Mouse (Mus musculus) embryonic facial prominence, embryonic 14.5 days (tissue): ENCODE measurements at regions not wholly inside any gene's neighbourhood (a gene's known extent, or its start where the extent isn't known, plus 50 kb on each side); places are given as distances from the start of the nearest gene placed in this dataset.
A peak's percentile ranks its signal among the peaks of the same experiment; 100 is the strongest.

ENCODE experiments used
- ATAC-seq: fragments of 200-750 bp; cut with Nextera tagmentation; 2 replicates; pipeline ENCODE4 v1.8.0; 2017; ENCODE audit warnings: low read depth, moderate number of reproducible peaks, moderate TSS enrichment
- DNase-seq: peaks from one replicate; pipeline ENCODE4 v3.0.0-alpha.2; 2015; ENCODE audit warnings: low spot score
- H3K27ac ChIP-seq: fragments of 300-500 bp; sonication (generic); replicated peaks from 2 replicates; pipeline ENCODE4 v1.5.1; 2014; ENCODE audit warnings: low read depth, mild to moderate bottlenecking, low read length, moderate library complexity
- H3K27me3 ChIP-seq: fragments of 300-500 bp; sonication (generic); replicated peaks from 2 replicates; pipeline ENCODE4 v1.6.1; 2014; ENCODE audit warnings: low read length; ENCODE audit not compliant: control insufficient read depth, insufficient read depth
- H3K36me3 ChIP-seq: fragments of 300-500 bp; sonication (generic); 2 replicates; pipeline ENCODE4 v1.6.1; 2014; ENCODE audit warnings: low read length, mixed read lengths; ENCODE audit not compliant: control insufficient read depth, insufficient read depth
- H3K4me1 ChIP-seq: fragments of 300-500 bp; sonication (generic); 2 replicates; pipeline ENCODE4 v1.6.1; 2014; ENCODE audit warnings: antibody characterized with exemption, low read length; ENCODE audit not compliant: control insufficient read depth, insufficient read depth
- H3K4me2 ChIP-seq: fragments of 300-500 bp; sonication (generic); 2 replicates; pipeline ENCODE4 v1.6.1; 2014; ENCODE audit warnings: low read depth, mild to moderate bottlenecking, low read length, moderate library complexity, mixed read lengths
- H3K4me3 ChIP-seq: fragments of 300-500 bp; sonication (generic); 2 replicates; pipeline ENCODE4 v1.5.1; 2014; ENCODE audit warnings: low read depth, mild to moderate bottlenecking, low read length
- H3K9ac ChIP-seq: fragments of 300-500 bp; sonication (generic); 2 replicates; pipeline ENCODE4 v1.6.1; 2014; ENCODE audit warnings: low read depth, mild to moderate bottlenecking, low read length, moderate library complexity, mixed read lengths
- H3K9me3 ChIP-seq: fragments of 300-500 bp; sonication (generic); 2 replicates; pipeline ENCODE4 v1.6.1; 2016; ENCODE audit warnings: low read length; ENCODE audit not compliant: control insufficient read depth
- WGBS: fragments of 180-500 bp; shearing (Covaris S2); extraction: QIAGEN DNeasy Blood & Tissue Kit; methylation state at CpG from one replicate; pipeline ENCODE4 v1.1.7; 2014; 5-methylcytosine and 5-hydroxymethylcytosine counted together

DNA sequence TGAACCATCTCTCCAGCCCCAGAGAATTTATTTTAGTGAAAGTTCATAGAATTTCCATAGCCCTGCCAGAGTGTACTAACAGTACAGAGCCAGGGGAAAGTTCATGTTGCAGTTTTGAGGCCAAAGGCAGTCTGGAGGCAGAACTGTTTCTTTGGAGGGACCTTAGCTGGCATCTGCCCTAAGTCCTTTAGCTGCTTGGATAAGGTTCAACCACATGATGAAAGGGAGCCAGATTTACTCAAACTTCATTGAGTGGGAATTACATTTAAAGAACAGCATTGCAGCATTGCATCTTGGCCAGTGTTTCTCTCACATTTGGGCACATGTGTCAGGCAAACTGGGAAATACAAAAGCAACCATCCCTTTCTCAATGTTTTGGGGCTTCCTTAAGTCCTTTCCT, 584.3 kb upstream of the Lcorl start:
- H3K4me3 ChIP-seq, result no peak overlapping the region
- DNase-seq (peak; percentile 29), ATAC-seq (no peak)
- H3K4me1 ChIP-seq, result peaks cover 13% of the 10 kb centered on the region
- no peak overlapping the region for H3K9ac ChIP-seq
- H3K4me2 ChIP-seq, result no peak overlapping the region
- no peaks in the 10 kb centered on the region for H3K27me3 ChIP-seq
- no peaks in the 10 kb centered on the region for H3K36me3 ChIP-seq
- no peaks in the 10 kb centered on the region for H3K9me3 ChIP-seq
- H3K27ac ChIP-seq, result no peak overlapping the region

DNA sequence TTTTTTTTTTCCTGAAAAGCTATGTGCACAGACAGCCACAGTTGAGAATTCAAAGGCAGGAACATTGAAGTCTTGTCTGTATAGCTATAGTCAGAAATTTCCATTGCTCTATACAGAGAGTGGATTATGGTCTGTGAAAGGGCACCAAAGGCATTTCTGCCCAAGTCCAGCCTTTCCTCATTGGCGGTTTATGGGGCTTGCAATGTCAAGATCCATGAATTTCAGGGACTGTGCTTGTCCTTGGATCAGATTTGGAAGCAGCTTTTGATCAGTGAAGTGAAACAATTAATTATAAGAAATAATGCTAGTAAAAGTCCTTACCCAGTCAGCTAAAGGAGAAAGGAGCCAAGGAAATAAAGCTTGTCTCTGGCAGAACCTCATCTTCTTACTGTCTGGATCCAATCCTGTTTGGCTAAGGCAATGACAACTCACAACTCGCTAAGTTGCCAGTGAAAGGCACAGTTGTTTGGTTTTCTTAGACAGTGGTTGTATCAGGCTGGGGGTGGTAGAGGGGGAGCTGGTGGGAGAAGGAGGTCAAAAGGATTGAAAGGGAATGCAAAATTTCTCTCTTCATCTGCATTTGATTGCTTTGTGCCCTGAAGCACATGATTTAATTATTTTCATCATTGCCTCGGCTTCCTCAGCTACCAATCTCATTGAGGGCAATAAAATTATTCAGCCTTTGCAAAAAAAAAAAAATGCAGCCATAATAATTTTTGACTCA, 574.4 kb upstream of the Lcorl start:
- no peaks in the 10 kb centered on the region for H3K27me3 ChIP-seq
- H3K9ac ChIP-seq, result no peak overlapping the region
- no peak overlapping the region for H3K27ac ChIP-seq
- WGBS, result 43% methylated on average over 3 of the region's 3 CpGs
- no peaks in the 10 kb centered on the region for H3K9me3 ChIP-seq
- no peak overlapping the region for H3K4me2 ChIP-seq
- H3K4me3 ChIP-seq, result no peak overlapping the region
- ATAC-seq (no peak), DNase-seq (no peak)
- no peaks in the 10 kb centered on the region for H3K36me3 ChIP-seq
- H3K4me1 ChIP-seq, result no peaks in the 10 kb centered on the region

DNA sequence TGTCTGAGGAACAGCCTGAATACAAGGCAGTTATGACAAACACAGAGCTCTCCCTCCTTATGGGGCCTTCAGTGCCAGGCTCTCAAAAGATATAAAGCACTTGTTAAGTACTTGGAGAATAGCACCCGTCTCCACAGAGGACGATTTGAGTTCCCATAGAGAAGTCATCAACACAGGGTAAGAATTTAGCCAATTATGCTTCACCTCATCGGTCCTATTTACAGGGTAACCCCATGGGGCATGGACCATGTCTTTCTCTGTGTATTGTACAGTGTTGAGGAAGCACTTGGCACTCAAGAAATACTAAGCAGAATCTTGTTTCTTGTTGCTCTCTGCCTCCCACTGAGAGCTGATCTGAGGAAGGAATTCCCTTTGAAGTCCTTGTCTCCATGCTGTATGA, 565.3 kb upstream of the Lcorl start:
- Histone ChIP-seq H3K27me3 (no peaks in the 10 kb centered on the region), H3K9me3 (no peaks in the 10 kb centered on the region), H3K4me1 (no peaks in the 10 kb centered on the region), H3K4me3 (no peak overlapping the region), H3K27ac (no peak overlapping the region), H3K36me3 (no peaks in the 10 kb centered on the region), H3K9ac (no peak overlapping the region), H3K4me2 (no peak overlapping the region)
- DNase-seq (no peak), ATAC-seq (no peak)
- WGBS, result 86% methylated on average over 3 of the region's 3 CpGs

DNA sequence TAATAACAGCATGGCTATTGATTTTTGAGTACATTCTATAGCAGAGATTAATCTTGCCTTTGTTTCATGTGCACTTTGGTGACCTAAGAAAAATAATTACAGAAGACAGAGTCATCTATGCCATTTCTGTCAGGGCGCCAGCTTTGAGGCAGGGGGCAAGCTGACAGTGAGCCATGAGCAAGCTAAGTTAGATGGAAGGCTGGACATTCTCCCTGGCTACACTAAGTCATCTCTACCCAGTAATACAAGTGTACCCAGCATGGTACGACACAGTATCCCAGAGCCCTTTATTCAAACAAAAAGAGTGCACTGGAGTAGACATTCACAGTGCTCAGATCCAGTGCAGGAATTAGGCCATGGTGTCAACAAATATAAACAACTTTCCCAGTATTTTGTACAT, 549.6 kb upstream of the Lcorl start:
- H3K4me2 ChIP-seq, result no peak overlapping the region
- 71% methylated on average over 2 of the region's 2 CpGs for WGBS
- H3K9me3 ChIP-seq, result no peaks in the 10 kb centered on the region
- no peak overlapping the region for H3K27ac ChIP-seq
- no peak overlapping the region for H3K4me3 ChIP-seq
- DNase-seq (no peak), ATAC-seq (no peak)
- H3K9ac ChIP-seq, result no peak overlapping the region
- no peaks in the 10 kb centered on the region for H3K27me3 ChIP-seq
- H3K36me3 ChIP-seq, result no peaks in the 10 kb centered on the region
- H3K4me1 ChIP-seq, result no peaks in the 10 kb centered on the region

DNA sequence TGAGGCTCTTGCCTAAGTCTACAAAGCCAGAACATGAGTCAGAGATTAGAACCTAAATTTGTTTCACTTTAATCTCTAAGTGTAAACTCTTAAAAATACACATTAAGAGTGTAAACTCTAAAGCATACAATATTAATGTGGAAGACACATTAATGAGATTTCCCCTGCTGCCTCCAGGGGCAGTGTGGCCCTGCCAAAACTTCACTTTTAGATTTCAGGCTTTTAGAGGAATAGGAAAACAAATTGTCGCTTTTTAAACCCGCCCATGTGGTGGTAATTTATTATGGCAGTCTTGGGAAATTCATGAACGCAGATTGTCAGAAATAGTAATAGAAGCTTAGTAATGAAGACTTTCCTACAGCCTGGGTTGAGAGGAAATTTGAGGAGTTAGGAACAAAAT, 549.0 kb upstream of the Lcorl start:
- DNase-seq (peak; percentile 33), ATAC-seq (no peak)
- Histone ChIP-seq H3K4me3 (no peak overlapping the region), H3K27ac (no peak overlapping the region), H3K27me3 (no peaks in the 10 kb centered on the region), H3K4me1 (no peaks in the 10 kb centered on the region), H3K36me3 (no peaks in the 10 kb centered on the region), H3K9ac (no peak overlapping the region), H3K9me3 (no peaks in the 10 kb centered on the region), H3K4me2 (no peak overlapping the region)
- 30% methylated on average over 3 of the region's 3 CpGs for WGBS

DNA sequence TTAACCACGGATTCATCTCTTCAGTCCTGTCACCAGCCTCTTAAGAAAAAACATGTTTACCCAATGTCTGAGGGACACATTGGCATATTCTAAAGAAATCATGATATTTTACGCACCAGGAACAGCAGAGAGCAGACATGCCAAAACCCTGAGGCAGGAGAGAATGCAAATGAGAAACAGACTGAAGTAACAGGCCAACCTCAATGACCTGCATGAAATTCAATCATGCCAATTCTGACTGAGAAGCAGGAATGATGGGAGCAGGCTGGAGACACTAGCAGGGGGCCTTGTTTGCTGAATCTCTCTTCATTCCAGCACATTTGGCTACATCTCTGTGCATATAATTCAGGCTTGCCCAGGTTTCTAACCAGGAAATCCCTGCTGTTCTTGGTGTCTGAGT, 529.2 kb upstream of the Lcorl start:
- no peaks in the 10 kb centered on the region for H3K4me1 ChIP-seq
- no peaks in the 10 kb centered on the region for H3K36me3 ChIP-seq
- 21% methylated on average over 2 of the region's 2 CpGs for WGBS
- H3K4me3 ChIP-seq, result no peak overlapping the region
- no peak for ATAC-seq
- no peak overlapping the region for H3K9ac ChIP-seq
- H3K9me3 ChIP-seq, result no peaks in the 10 kb centered on the region
- no peak overlapping the region for H3K27ac ChIP-seq
- no peak overlapping the region for H3K4me2 ChIP-seq
- peak; percentile 63 for DNase-seq
- H3K27me3 ChIP-seq, result no peaks in the 10 kb centered on the region

DNA sequence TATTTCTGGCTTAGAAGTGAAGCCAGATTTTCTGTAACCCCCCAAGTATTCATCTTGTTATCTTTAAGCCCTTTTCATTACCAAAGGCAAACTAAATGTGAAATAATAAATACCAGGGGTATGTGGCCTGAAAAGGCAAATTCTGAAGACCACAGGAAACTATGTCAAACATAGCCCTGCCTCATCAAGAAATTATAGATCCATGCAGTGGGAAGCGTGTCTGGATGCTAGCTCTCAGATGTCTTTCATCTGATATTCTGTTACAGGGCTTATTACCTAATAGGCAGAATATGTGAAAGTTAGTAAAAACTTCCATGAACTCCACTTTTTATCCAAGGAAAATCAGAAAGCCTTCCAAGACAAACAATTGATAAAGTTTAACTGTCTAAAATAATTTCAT, 509.9 kb upstream of the Lcorl start:
- no peaks in the 10 kb centered on the region for H3K36me3 ChIP-seq
- ATAC-seq (peak; percentile 67), DNase-seq (peak; percentile 83)
- no peak overlapping the region for H3K4me3 ChIP-seq
- no peak overlapping the region for H3K9ac ChIP-seq
- 0 out of 2 replicates have a peak overlapping the region, but pooled peaks have one; percentile 21 for H3K27ac ChIP-seq
- H3K27me3 ChIP-seq, result no peaks in the 10 kb centered on the region
- 32% methylated on average over 1 of the region's 1 CpGs for WGBS
- H3K4me1 ChIP-seq, result 0 out of 2 replicates have a peak, but pooled peaks cover 3% of the 10 kb centered on the region
- no peaks in the 10 kb centered on the region for H3K9me3 ChIP-seq
- H3K4me2 ChIP-seq, result no peak overlapping the region

DNA sequence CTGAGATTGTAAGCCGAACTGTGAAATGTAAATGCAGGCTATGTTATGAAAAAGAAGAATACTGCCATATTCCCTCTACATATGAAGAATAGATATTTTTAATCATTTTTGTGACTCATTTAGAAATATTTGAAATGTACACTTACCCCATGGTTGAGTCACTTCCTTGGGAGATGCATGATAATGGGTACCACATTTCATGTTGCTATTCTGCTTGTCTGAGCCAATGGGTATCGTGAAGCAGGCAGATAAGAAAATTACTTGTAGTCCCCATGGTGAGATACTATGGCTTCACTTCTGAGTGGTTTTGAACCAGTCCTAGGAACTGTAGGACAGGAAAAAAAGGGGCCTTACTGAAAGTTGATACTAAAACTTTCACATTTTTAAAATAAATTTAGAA, 506.2 kb upstream of the Lcorl start:
- Histone ChIP-seq H3K36me3 (no peaks in the 10 kb centered on the region), H3K27me3 (no peaks in the 10 kb centered on the region), H3K9me3 (no peaks in the 10 kb centered on the region), H3K9ac (no peak overlapping the region), H3K27ac (no peak overlapping the region), H3K4me2 (no peak overlapping the region), H3K4me1 (0 out of 2 replicates have a peak, but pooled peaks cover 3% of the 10 kb centered on the region), H3K4me3 (no peak overlapping the region)
- ATAC-seq (no peak), DNase-seq (no peak)
- 83% methylated on average over 2 of the region's 2 CpGs for WGBS

DNA sequence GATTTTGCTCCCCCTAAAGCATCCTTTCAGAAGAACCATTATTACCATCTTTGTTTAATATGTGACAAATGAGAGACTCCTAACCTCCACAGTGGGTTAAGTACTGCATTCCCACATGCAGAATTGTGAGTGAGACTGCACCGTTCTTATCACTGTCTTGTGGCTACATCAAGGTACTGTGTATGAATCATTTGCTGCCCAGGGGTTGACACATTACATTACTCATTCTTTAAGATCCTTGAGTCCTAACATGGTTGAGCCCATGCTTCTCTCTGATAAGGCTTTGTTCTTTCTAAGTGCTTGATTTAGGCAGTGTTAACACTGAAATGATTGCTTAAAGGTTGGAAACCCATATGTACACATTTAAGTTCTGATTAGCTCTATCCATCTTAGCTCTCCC, 504.2 kb upstream of the Lcorl start:
- Histone ChIP-seq H3K9me3 (no peaks in the 10 kb centered on the region), H3K27ac (no peak overlapping the region), H3K9ac (no peak overlapping the region), H3K4me3 (no peak overlapping the region), H3K4me2 (no peak overlapping the region), H3K27me3 (no peaks in the 10 kb centered on the region), H3K36me3 (no peaks in the 10 kb centered on the region), H3K4me1 (no peaks in the 10 kb centered on the region)
- no peak for DNase-seq
- 86% methylated on average over 1 of the region's 1 CpGs for WGBS
- no peak for ATAC-seq
